Mouse (Mus musculus) testis, adult 2 months (tissue): ENCODE measurements around the gene 1700086D15Rik. TPM values are rescaled to one million over a fixed set of nuclear protein-coding genes. Genes with fewer than 3 reads are reported as not detected.

Source experiments
- H3K27ac ChIP-seq: fragments of 200-500 bp; 2 replicates; pipeline ENCODE4 v1.5.1; 2012; ENCODE audit warnings: low read depth, low read length; ENCODE audit not compliant: control insufficient read depth, insufficient read depth
- H3K27me3 ChIP-seq: fragments of 200-500 bp; 2 replicates; pipeline ENCODE4 v1.6.1; 2012; ENCODE audit warnings: mild to moderate bottlenecking, low read length, moderate library complexity; ENCODE audit not compliant: control insufficient read depth, insufficient read depth
- H3K36me3 ChIP-seq: fragments of 200-500 bp; 2 replicates; pipeline ENCODE4 v1.6.1; 2012; ENCODE audit warnings: mild to moderate bottlenecking, low read length; ENCODE audit not compliant: control insufficient read depth, insufficient read depth
- H3K4me1 ChIP-seq: fragments of 200-500 bp; 2 replicates; pipeline ENCODE4 v1.6.1; 2012; ENCODE audit warnings: low read length; ENCODE audit not compliant: control insufficient read depth, insufficient read depth
- H3K4me3 ChIP-seq: fragments of 200-500 bp; 2 replicates; pipeline ENCODE4 v1.5.1; 2012; ENCODE audit warnings: low read depth, mild to moderate bottlenecking, low read length, moderate library complexity, mixed read lengths; ENCODE audit not compliant: control insufficient read depth
- CTCF ChIP-seq: fragments of 200-500 bp; IDR thresholded peaks from 2 replicates; pipeline ENCODE4 v1.5.1; 2012; ENCODE audit warnings: low read depth, mild to moderate bottlenecking, inconsistent platforms, low read length, moderate library complexity; ENCODE audit not compliant: control insufficient read depth, insufficient read depth, insufficient replicate concordance
- POLR2A ChIP-seq: fragments of 200-500 bp; IDR thresholded peaks from 2 replicates; pipeline ENCODE4 v1.6.1; 2012; ENCODE audit warnings: low read depth, mild to moderate bottlenecking, inconsistent platforms, low read length, moderate library complexity; ENCODE audit not compliant: control insufficient read depth
- polyA plus RNA-seq: library from polyadenylated mRNA; depleted of rRNA; stranded (reverse); fragments of >200 nt; gene quantifications from 2 replicates; pipeline ENCODE4 v1.2.3, GENCODE M21; 2012; rRNA removed

1700086D15Rik gene
- polyA plus RNA-seq, 1 experiment, result 6.4 TPM

GRCm38 (mm10) chr11:65111651-65112050 lies 48.0 kb downstream of the 1700086D15Rik start:
- no peak for TF ChIP-seq CTCF
- no peak for TF ChIP-seq POLR2A
- Histone ChIP-seq H3K27ac (no peak overlapping the region), H3K27me3 (no peaks in the 10 kb centered on the region), H3K4me1 (peaks cover 6% of the 10 kb centered on the region; the same call in 1 of the 2 replicates), H3K36me3 (no peaks in the 10 kb centered on the region), H3K4me3 (no peak overlapping the region)

- Histone ChIP-seq H3K4me3 (no peak overlapping the region), H3K27ac (no peak overlapping the region), H3K36me3 (no peaks in the 10 kb centered on the region), H3K4me1 (peaks cover 6% of the 10 kb centered on the region; the same call in 1 of the 2 replicates), H3K27me3 (no peaks in the 10 kb centered on the region)
- TF ChIP-seq CTCF, result no peak
- TF ChIP-seq POLR2A, result no peak
Measured at GRCm38 (mm10) chr11:65110058-65110457, 49.6 kb downstream of the 1700086D15Rik start.

GRCm38 (mm10) chr11:65107734-65108171 lies 51.9 kb downstream of the 1700086D15Rik start:
- Histone ChIP-seq H3K27ac (peak overlapping the region; percentile 26; the same call in 1 of the 2 replicates), H3K27me3 (no peaks in the 10 kb centered on the region), H3K4me3 (no peak overlapping the region), H3K36me3 (no peaks in the 10 kb centered on the region), H3K4me1 (peaks cover 11% of the 10 kb centered on the region)
- TF ChIP-seq POLR2A (no peak), CTCF (no peak)

DNA sequence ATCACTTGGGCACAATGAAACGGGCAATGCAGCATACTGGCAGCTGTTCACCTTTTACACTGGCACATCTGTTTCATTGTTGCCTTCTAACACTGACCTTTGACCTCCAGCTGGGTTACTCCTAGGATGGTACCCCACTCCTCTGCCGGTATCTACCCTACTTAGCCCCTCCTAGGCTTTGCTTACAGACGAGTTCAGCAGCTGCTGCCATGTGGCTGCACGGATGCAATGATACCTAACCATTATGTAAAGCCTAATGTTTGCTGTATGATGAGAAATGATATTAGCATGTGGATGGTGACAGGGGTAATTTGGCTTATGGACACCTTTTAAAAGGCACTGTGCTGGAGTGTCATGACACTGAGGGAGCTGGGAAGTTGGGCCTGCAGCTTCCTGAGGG lies 52.5 kb downstream of the 1700086D15Rik start:
- H3K27me3 ChIP-seq, result no peaks in the 10 kb centered on the region
- no peak overlapping the region for H3K4me3 ChIP-seq
- TF ChIP-seq CTCF (no peak), POLR2A (no peak)
- no peaks in the 10 kb centered on the region for H3K36me3 ChIP-seq
- peaks cover 11% of the 10 kb centered on the region for H3K4me1 ChIP-seq
- no peak overlapping the region for H3K27ac ChIP-seq

- no peaks in the 10 kb centered on the region for H3K36me3 ChIP-seq
- peak overlapping the region; percentile 50 for H3K4me3 ChIP-seq
- peaks cover 11% of the 10 kb centered on the region for H3K4me1 ChIP-seq
- H3K27me3 ChIP-seq, result no peaks in the 10 kb centered on the region
- H3K27ac ChIP-seq, result no peak overlapping the region
- TF ChIP-seq POLR2A (no peak), CTCF (no peak)
Measured at GRCm38 (mm10) chr11:65104076-65104475, 55.6 kb downstream of the 1700086D15Rik start.

Other genes with a start within 250 kb of the 1700086D15Rik start
- gene Elac2, start 180.9 kb downstream of the 1700086D15Rik start, polyA plus RNA-seq, result 14.9 and 16.3 TPM in 2 replicates
- gene Arhgap44, start 3.1 kb upstream of the 1700086D15Rik start, polyA plus RNA-seq, result 8.6 and 9.8 TPM in 2 replicates
- 0.43 and 1.1 TPM in 2 replicates for gene Myocd, start 110.1 kb upstream of the 1700086D15Rik start, polyA plus RNA-seq